Mouse (Mus musculus): Measurements from ENCODE around the gene Slc7a5. TPM values are rescaled to one million over a fixed set of nuclear protein-coding genes. Genes with fewer than 3 reads are reported as not detected.

Gene Slc7a5
- polyA plus RNA-seq, 1 experiment from 2014 or later = 13.4 TPM

DNA sequence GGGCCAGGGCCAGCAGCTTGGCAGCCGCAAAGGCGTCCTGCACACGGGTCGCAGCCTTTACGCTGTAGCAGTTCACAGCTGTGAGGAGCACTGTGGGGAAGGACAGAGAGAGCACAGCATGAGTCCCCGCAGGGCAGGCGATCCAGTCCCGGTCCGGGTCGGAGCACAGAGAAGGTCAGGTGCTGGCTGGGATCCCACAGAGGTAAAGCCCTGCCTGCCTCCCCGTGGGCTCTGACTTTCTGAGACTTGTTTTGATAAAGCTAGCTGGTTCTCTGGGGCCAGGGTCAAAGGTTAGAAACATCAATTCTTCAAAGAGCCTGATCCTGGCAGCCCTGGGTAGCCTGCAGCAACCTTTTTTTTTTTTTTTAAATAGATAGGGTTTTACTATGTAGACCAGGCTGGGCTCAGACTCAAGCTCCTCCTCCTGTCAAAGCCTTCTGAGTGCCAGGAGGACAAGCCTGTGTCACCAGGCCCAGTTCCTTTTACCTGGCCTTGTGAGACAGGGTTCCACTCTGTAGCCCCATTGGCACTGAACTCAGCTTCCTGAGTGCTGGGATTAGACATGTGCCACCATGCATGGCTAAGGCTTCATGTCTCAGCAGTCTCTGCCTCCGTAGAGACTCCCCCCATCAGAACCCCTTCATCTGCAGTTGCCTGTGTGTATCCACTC, 10.9 kb downstream of the Slc7a5 start:
- no peak for ATAC-seq (ENCODE audit: insufficient number of reproducible peaks, insufficient read depth, low FRiP score, low TSS enrichment, low read depth)
- no peak overlapping the region for H3K4me3 ChIP-seq (replicated peaks)
- WGBS = 49% methylated on average over 12 of the region's 12 CpGs
- H3K36me3 ChIP-seq = peaks cover 8% of the 10 kb centered on the region; the same call in 1 of the 2 replicates
- H3K4me1 ChIP-seq (replicated peaks) = peaks cover 35% of the 10 kb centered on the region
- no peak overlapping the region for H3K4me2 ChIP-seq
- H3K9me3 ChIP-seq = no peaks in the 10 kb centered on the region
- H3K9ac ChIP-seq (replicated peaks) = no peak overlapping the region
- no peaks in the 10 kb centered on the region for H3K27me3 ChIP-seq
- no peak overlapping the region for H3K27ac ChIP-seq

DNA sequence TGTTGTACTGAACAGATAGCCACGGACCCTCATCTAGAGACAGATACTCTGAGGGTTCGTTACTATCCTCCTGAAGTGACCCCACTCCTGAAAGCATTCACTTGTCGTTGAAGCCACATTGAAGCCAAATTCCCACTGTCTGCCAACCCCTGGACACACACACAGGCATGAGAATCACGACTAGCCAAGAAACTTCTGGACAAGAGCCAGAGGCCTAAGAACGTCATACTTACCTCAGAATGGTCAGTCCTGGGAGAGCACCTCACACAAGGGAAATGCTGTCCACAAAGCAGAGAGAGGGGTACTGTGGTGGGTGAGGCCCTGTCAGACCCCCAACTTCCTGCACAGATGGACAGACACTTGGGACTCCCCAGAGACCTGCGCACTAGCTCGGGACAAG, 11.6 kb downstream of the Slc7a5 start:
- Histone ChIP-seq H3K9me3 (no peaks in the 10 kb centered on the region), H3K9ac (replicated peaks) (no peak overlapping the region), H3K27me3 (no peaks in the 10 kb centered on the region), H3K36me3 (peaks cover 8% of the 10 kb centered on the region; the same call in 1 of the 2 replicates), H3K27ac (no peak overlapping the region), H3K4me2 (no peak overlapping the region), H3K4me1 (replicated peaks) (peaks cover 30% of the 10 kb centered on the region), H3K4me3 (replicated peaks) (no peak overlapping the region)
- 87% methylated on average over 7 of the region's 7 CpGs for WGBS
- no peak for ATAC-seq (ENCODE audit: insufficient number of reproducible peaks, insufficient read depth, low FRiP score, low TSS enrichment, low read depth)

DNA sequence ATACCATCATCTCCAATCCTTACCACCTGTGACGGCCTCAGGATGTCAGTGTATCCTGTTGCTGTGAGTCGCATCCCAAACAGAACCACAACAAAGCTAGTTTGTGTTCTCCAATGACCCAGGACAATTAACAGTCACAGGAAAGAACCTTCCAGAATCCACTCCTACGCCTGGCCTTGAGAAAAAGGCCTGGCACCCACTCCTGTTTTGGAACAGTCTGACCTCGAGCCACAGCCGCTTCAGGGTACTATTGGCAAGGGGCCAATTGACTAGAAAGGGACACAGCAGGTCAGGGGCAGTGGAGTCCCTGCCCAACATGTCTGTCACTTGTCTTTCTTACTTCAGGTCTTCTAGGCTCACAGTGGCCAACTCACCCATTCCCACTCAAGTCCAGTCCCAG, 14.6 kb downstream of the Slc7a5 start:
- Histone ChIP-seq H3K9ac (replicated peaks) (no peak overlapping the region), H3K36me3 (peaks cover 9% of the 10 kb centered on the region; the same call in 1 of the 2 replicates), H3K4me3 (replicated peaks) (no peak overlapping the region), H3K9me3 (no peaks in the 10 kb centered on the region), H3K4me2 (no peak overlapping the region), H3K27me3 (no peaks in the 10 kb centered on the region), H3K4me1 (replicated peaks) (peaks cover 11% of the 10 kb centered on the region), H3K27ac (no peak overlapping the region)
- WGBS = 90% methylated on average over 5 of the region's 5 CpGs
- no peak for ATAC-seq (ENCODE audit: insufficient number of reproducible peaks, insufficient read depth, low FRiP score, low TSS enrichment, low read depth)

DNA sequence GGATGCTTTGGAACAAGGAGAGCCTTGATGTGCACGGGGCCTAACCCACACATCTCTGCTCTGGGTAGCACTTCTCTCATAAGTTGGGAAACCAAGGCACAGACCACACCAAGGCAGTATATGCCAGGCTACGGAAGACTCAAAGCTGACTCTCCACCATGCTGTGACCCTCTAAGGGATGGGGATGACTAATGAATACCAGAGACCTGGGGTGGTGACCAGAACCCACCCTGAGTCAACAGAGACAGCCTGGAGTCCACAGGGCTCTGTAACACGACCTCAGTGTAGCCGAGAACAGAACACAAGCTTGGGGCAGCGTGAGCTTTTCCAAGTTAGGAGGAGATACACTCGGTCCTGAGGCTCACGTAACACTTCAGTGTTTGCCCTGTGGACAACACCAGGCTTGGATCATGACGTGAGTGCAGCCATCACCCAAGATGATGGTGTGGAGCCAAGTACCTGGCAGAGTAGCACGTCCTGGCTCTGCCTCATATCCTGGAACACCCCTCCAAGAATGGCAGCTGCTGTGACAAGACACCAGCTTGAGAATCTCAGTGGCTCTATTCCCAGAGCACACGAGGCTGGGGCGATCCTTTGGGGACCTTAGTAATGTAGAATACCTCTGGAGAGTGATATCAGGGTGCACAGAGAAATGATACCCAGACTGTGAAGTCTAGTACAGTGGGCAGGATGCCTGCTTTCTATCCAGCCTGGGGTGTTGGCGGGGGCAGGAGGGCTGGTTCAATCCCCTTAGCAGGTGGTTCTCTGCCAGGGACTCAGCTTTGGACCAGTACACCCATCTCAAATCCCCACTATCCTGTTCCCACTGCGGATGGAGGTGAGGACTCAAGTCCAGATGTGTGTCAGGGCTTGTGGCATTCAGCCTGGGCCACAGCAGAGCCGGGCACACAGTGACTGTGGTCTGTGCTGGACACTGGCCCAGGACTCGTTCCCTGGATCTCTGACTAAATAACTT, 17.4 kb downstream of the Slc7a5 start:
- H3K27me3 ChIP-seq = no peaks in the 10 kb centered on the region
- 78% methylated on average over 15 of the region's 15 CpGs for WGBS
- no peak overlapping the region for H3K4me2 ChIP-seq
- no peak for ATAC-seq (ENCODE audit: insufficient number of reproducible peaks, insufficient read depth, low FRiP score, low TSS enrichment, low read depth)
- H3K36me3 ChIP-seq = peaks cover 37% of the 10 kb centered on the region
- H3K9me3 ChIP-seq = no peaks in the 10 kb centered on the region
- H3K27ac ChIP-seq = no peak overlapping the region
- H3K4me1 ChIP-seq (replicated peaks) = no peaks in the 10 kb centered on the region
- no peak overlapping the region for H3K4me3 ChIP-seq (replicated peaks)
- H3K9ac ChIP-seq (replicated peaks) = no peak overlapping the region

DNA sequence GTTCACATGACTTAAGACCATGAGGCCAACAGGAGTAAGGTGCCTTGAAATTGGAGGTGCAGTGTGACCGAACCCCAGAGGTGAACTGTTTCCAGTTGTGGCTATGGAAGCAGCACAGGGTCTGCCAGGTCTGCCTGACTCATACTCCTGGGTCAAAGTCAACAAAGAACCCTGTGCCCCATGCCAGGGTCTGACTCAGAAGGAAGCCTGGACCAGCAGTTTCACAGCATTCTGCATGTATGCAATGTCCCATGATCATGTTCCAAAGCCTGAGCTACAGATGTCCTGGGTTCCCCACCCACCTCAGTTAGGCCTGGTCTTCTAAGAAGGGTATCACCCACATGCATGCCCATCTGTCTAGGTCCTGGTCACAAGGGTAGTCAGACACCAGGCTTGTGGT, 18.2 kb downstream of the Slc7a5 start:
- H3K36me3 ChIP-seq = peaks cover 45% of the 10 kb centered on the region
- no peak for ATAC-seq (ENCODE audit: insufficient number of reproducible peaks, insufficient read depth, low FRiP score, low TSS enrichment, low read depth)
- 100% methylated on average over 1 of the region's 1 CpGs for WGBS

DNA sequence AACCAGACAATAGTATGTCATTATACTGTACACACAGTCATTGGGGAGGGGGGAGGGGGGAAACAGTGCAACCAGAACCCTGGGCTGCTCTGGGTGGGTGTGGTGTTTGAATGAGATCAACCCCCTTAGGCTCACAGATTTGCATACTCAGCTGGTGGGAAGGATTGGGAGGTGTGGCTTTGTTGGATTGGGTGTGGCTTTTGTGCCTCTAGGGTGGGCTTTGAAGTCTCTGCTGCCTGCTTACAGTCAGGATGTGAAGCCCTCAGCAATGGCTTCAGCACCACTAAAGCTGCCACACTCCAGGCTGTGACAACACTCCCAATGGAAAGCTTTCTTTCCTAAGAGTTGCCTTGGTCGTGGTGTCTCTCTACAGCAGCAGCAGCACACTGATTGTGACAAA, 19.9 kb downstream of the Slc7a5 start:
- H3K9ac ChIP-seq (replicated peaks) = no peak overlapping the region
- ATAC-seq (ENCODE audit: insufficient number of reproducible peaks, insufficient read depth, low FRiP score, low TSS enrichment, low read depth) = no peak
- no peak overlapping the region for H3K4me2 ChIP-seq
- no peaks in the 10 kb centered on the region for H3K27me3 ChIP-seq
- no peak overlapping the region for H3K4me3 ChIP-seq (replicated peaks)
- H3K27ac ChIP-seq = no peak overlapping the region
- 63% methylated on average over 1 of the region's 1 CpGs for WGBS
- no peaks in the 10 kb centered on the region for H3K4me1 ChIP-seq (replicated peaks)
- no peaks in the 10 kb centered on the region for H3K9me3 ChIP-seq
- H3K36me3 ChIP-seq = peaks cover 53% of the 10 kb centered on the region

More for the DNA sequence above, 18.2 kb downstream of the Slc7a5 start:
- Histone ChIP-seq H3K9ac (replicated peaks) (no peak overlapping the region), H3K4me3 (replicated peaks) (no peak overlapping the region), H3K9me3 (no peaks in the 10 kb centered on the region), H3K27me3 (no peaks in the 10 kb centered on the region), H3K27ac (no peak overlapping the region), H3K4me2 (no peak overlapping the region), H3K4me1 (replicated peaks) (no peaks in the 10 kb centered on the region)

DNA sequence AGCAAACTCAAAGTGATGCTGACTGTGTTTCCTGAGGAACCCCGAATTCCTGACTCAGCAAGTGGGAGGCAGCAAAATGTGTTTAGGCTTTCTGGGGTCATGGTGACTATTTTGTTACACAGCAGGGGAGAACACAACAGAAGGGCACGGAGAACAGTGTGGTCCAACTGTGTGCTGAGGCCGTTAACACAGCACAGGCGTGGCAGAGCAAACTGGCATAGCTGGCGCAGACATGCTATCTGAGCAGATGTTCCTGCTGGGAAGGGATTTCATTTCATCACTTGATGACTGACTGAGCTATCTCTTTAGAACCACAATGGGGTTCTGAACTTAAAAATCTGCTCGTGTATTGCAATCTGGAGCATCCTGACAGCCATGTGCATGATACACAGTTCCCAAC, 22.1 kb downstream of the Slc7a5 start:
- peaks cover 68% of the 10 kb centered on the region for H3K36me3 ChIP-seq
- H3K4me1 ChIP-seq (replicated peaks) = peaks cover 3% of the 10 kb centered on the region; the same call in 1 of the 2 replicates
- WGBS = 84% methylated on average over 6 of the region's 6 CpGs
- no peak overlapping the region for H3K4me2 ChIP-seq
- no peak overlapping the region for H3K4me3 ChIP-seq (replicated peaks)
- ATAC-seq (ENCODE audit: insufficient number of reproducible peaks, insufficient read depth, low FRiP score, low TSS enrichment, low read depth) = no peak
- no peak overlapping the region for H3K27ac ChIP-seq
- no peaks in the 10 kb centered on the region for H3K27me3 ChIP-seq
- H3K9me3 ChIP-seq = no peaks in the 10 kb centered on the region
- no peak overlapping the region for H3K9ac ChIP-seq (replicated peaks)

DNA sequence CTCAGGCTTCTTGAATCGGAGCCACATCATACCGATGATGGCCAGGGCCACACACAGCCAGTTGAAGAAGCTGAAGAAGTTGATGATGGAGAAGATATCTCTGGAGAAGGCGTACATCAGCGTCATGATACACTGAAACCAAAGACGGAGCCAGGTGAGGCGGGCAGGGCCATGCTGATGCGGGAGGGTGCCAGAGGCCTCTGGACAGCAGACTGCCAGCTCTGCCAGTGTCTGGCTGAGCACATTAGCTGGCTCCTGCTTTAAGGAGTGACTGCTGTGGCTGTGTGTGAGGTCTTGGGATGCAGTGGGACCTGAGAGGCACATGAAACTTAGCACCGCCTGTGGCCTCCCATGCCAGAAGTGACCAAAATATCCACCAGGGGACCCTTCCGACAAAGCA, 22.5 kb downstream of the Slc7a5 start:
- Histone ChIP-seq H3K9me3 (no peaks in the 10 kb centered on the region), H3K9ac (replicated peaks) (no peak overlapping the region), H3K27me3 (no peaks in the 10 kb centered on the region), H3K4me1 (replicated peaks) (peaks cover 3% of the 10 kb centered on the region; the same call in 1 of the 2 replicates), H3K4me2 (no peak overlapping the region), H3K4me3 (replicated peaks) (no peak overlapping the region), H3K27ac (no peak overlapping the region), H3K36me3 (peaks cover 70% of the 10 kb centered on the region)
- no peak for ATAC-seq (ENCODE audit: insufficient number of reproducible peaks, insufficient read depth, low FRiP score, low TSS enrichment, low read depth)
- WGBS = 90% methylated on average over 9 of the region's 9 CpGs

DNA sequence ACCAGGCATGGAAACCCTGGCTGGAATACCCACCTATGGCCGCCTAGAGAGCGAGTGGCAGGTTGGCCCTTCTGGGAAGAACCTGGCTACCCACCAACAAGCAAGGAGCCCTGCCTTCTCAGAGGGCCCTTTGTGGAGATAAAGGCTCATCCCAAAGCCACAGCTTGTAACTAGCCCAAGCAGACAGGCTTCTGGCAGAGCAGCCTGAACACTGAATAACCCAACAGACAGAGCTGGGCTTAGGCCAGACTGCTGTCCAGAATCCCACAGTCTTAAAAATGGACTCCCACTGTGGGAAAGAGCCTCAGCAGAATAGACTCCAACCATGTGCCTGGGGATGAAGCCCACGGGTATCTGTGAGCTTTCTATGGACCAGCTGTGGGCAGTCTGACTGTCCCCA, 23.3 kb downstream of the Slc7a5 start:
- no peaks in the 10 kb centered on the region for H3K27me3 ChIP-seq
- peaks cover 3% of the 10 kb centered on the region; the same call in 1 of the 2 replicates for H3K4me1 ChIP-seq (replicated peaks)
- no peak overlapping the region for H3K4me3 ChIP-seq (replicated peaks)
- ATAC-seq (ENCODE audit: insufficient number of reproducible peaks, insufficient read depth, low FRiP score, low TSS enrichment, low read depth) = no peak
- no peak overlapping the region for H3K27ac ChIP-seq
- H3K9me3 ChIP-seq = no peaks in the 10 kb centered on the region
- no peak overlapping the region for H3K4me2 ChIP-seq
- 88% methylated on average over 3 of the region's 3 CpGs for WGBS
- H3K36me3 ChIP-seq = peaks cover 70% of the 10 kb centered on the region
- no peak overlapping the region for H3K9ac ChIP-seq (replicated peaks)

DNA sequence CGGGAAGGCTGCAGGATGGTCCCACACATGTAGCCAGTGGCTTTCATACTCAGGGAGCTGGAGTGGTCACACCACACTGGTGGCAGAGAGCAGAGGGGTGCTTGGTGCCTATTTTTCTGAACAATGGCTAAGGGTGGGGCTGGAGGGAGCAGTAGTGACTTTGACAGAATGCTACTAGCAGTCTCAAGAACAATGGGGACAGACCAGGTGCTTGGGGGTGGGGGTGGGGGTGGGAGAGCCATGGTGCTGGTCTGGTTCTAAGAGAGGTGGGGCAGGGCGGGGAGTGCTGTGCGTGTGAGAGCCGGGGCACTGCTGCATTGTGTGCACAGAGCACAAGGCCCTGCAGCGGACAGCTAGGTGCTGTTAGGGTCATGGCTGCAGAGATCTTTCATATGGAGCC, 25.6 kb downstream of the Slc7a5 start:
- Histone ChIP-seq H3K9ac (replicated peaks) (no peak overlapping the region), H3K4me3 (replicated peaks) (no peak overlapping the region), H3K27me3 (no peaks in the 10 kb centered on the region), H3K4me1 (replicated peaks) (peaks cover 3% of the 10 kb centered on the region; the same call in 1 of the 2 replicates), H3K4me2 (no peak overlapping the region), H3K36me3 (peaks cover 60% of the 10 kb centered on the region), H3K27ac (no peak overlapping the region), H3K9me3 (no peaks in the 10 kb centered on the region)
- WGBS = 95% methylated on average over 5 of the region's 5 CpGs
- ATAC-seq (ENCODE audit: insufficient number of reproducible peaks, insufficient read depth, low FRiP score, low TSS enrichment, low read depth) = no peak

DNA sequence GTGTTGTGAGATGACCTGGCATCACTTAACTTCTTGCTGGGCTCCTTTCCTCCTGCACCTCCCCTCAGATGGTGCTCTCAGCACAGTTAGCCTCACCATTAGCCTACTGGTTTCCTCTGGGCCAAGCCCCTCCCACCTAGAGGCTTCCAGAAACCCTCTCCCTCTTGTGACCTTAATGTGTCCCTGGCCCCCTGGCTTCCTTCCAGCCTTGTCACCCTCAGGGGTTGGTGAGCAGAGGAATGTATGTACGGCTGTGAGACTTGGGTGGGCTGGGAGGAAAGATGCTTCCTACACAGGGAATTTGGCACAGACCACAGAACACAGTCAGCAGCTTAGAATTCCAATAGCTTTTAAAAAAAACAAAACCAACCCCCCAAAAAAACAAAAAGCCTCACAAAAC, 26.7 kb downstream of the Slc7a5 start:
- no peak overlapping the region for H3K9ac ChIP-seq (replicated peaks)
- no peak overlapping the region for H3K27ac ChIP-seq
- H3K4me2 ChIP-seq = no peak overlapping the region
- peaks cover 49% of the 10 kb centered on the region for H3K36me3 ChIP-seq
- H3K27me3 ChIP-seq = no peaks in the 10 kb centered on the region
- H3K9me3 ChIP-seq = no peaks in the 10 kb centered on the region
- no peak for ATAC-seq (ENCODE audit: insufficient number of reproducible peaks, insufficient read depth, low FRiP score, low TSS enrichment, low read depth)
- H3K4me3 ChIP-seq (replicated peaks) = no peak overlapping the region
- 38% methylated on average over 1 of the region's 1 CpGs for WGBS
- H3K4me1 ChIP-seq (replicated peaks) = peaks cover 3% of the 10 kb centered on the region; the same call in 1 of the 2 replicates
